Mouse (Mus musculus): ENCODE measurements at regions not wholly inside any gene's neighbourhood (a gene's known extent, or its start where the extent isn't known, plus 50 kb on each side); places are given as distances from the start of the nearest gene placed in this dataset.

- H3K27ac ChIP-seq (ENCODE audit: low read depth) = peak overlapping the region; percentile 36; the same call in 1 of the 2 replicates
- H3K36me3 ChIP-seq (ENCODE audit: insufficient read depth) = no peaks in the 10 kb centered on the region
- no peak overlapping the region for H3K9ac ChIP-seq
- no peak overlapping the region for H3K4me3 ChIP-seq (ENCODE audit: low read depth, low read length)
- no peak for ATAC-seq (ENCODE audit: insufficient read depth)
- no peaks in the 10 kb centered on the region for H3K9me3 ChIP-seq (ENCODE audit: low read depth, low read length)
- 29% methylated on average over 3 of the region's 3 CpGs for WGBS
- 0 out of 2 replicates have a peak overlapping the region, but pooled peaks have one; percentile 10 for H3K4me2 ChIP-seq
- peaks cover 21% of the 10 kb centered on the region for H3K4me1 ChIP-seq (ENCODE audit: insufficient read depth)
- DNase-seq = peak; percentile 13
- no peaks in the 10 kb centered on the region for H3K27me3 ChIP-seq (ENCODE audit: insufficient read depth, low read length)
- no peak for TF ChIP-seq CTCF (IDR thresholded peaks at IDR 0.05; ENCODE audit: low read depth)
Measured at GRCm38 (mm10) chr13:90723533-90723898, 181.6 kb downstream of the Atp6ap1l start.

GRCm38 (mm10) chr13:90722599-90723532 is 182.3 kb downstream of the Atp6ap1l start:
- Histone ChIP-seq H3K9me3 (ENCODE audit: low read depth, low read length) (no peaks in the 10 kb centered on the region), H3K4me3 (ENCODE audit: low read depth, low read length) (no peak overlapping the region), H3K27ac (ENCODE audit: low read depth) (peak overlapping the region; percentile 46; the same call in 1 of the 2 replicates), H3K27me3 (ENCODE audit: insufficient read depth, low read length) (no peaks in the 10 kb centered on the region), H3K9ac (no peak overlapping the region), H3K4me2 (no peak overlapping the region), H3K36me3 (ENCODE audit: insufficient read depth) (no peaks in the 10 kb centered on the region), H3K4me1 (ENCODE audit: insufficient read depth) (peaks cover 21% of the 10 kb centered on the region)
- peak; percentile 83 for ATAC-seq (ENCODE audit: insufficient read depth)
- DNase-seq = peak; percentile 84
- WGBS = 43% methylated on average over 8 of the region's 8 CpGs
- no peak for TF ChIP-seq CTCF (IDR thresholded peaks at IDR 0.05; ENCODE audit: low read depth)

- no peaks in the 10 kb centered on the region for H3K9me3 ChIP-seq (ENCODE audit: low read depth, low read length)
- no peak for ATAC-seq (ENCODE audit: insufficient read depth)
- DNase-seq = no peak
- no peaks in the 10 kb centered on the region for H3K27me3 ChIP-seq (ENCODE audit: insufficient read depth, low read length)
- H3K4me2 ChIP-seq = no peak overlapping the region
- no peak overlapping the region for H3K4me3 ChIP-seq (ENCODE audit: low read depth, low read length)
- no peaks in the 10 kb centered on the region for H3K36me3 ChIP-seq (ENCODE audit: insufficient read depth)
- H3K4me1 ChIP-seq (ENCODE audit: insufficient read depth) = no peaks in the 10 kb centered on the region
- 72% methylated on average over 2 of the region's 2 CpGs for WGBS
- no peak for TF ChIP-seq CTCF (IDR thresholded peaks at IDR 0.05; ENCODE audit: low read depth)
- H3K27ac ChIP-seq (ENCODE audit: low read depth) = no peak overlapping the region
- no peak overlapping the region for H3K9ac ChIP-seq
Measured at GRCm38 (mm10) chr13:90684324-90684723, 220.8 kb downstream of the Atp6ap1l start.

GRCm38 (mm10) chr13:90679162-90680010 is 225.8 kb downstream of the Atp6ap1l start:
- Histone ChIP-seq H3K9me3 (ENCODE audit: low read depth, low read length) (no peaks in the 10 kb centered on the region), H3K4me1 (ENCODE audit: insufficient read depth) (no peaks in the 10 kb centered on the region), H3K4me3 (ENCODE audit: low read depth, low read length) (no peak overlapping the region), H3K27ac (ENCODE audit: low read depth) (no peak overlapping the region), H3K9ac (no peak overlapping the region), H3K4me2 (no peak overlapping the region), H3K36me3 (ENCODE audit: insufficient read depth) (no peaks in the 10 kb centered on the region), H3K27me3 (ENCODE audit: insufficient read depth, low read length) (no peaks in the 10 kb centered on the region)
- DNase-seq = no peak
- TF ChIP-seq CTCF (IDR thresholded peaks at IDR 0.05; ENCODE audit: low read depth) = no peak
- 46% methylated on average over 8 of the region's 8 CpGs for WGBS
- ATAC-seq (ENCODE audit: insufficient read depth) = no peak

- TF ChIP-seq CTCF (IDR thresholded peaks at IDR 0.05; ENCODE audit: low read depth) = no peak
- no peak overlapping the region for H3K4me3 ChIP-seq (ENCODE audit: low read depth, low read length)
- no peaks in the 10 kb centered on the region for H3K4me1 ChIP-seq (ENCODE audit: insufficient read depth)
- H3K4me2 ChIP-seq = no peak overlapping the region
- ATAC-seq (ENCODE audit: insufficient read depth) (no peak), DNase-seq (peak; percentile 15)
- no peaks in the 10 kb centered on the region for H3K36me3 ChIP-seq (ENCODE audit: insufficient read depth)
- H3K9me3 ChIP-seq (ENCODE audit: low read depth, low read length) = no peaks in the 10 kb centered on the region
- H3K27me3 ChIP-seq (ENCODE audit: insufficient read depth, low read length) = no peaks in the 10 kb centered on the region
- H3K9ac ChIP-seq = no peak overlapping the region
- 48% methylated on average over 3 of the region's 3 CpGs for WGBS
- no peak overlapping the region for H3K27ac ChIP-seq (ENCODE audit: low read depth)
Measured at GRCm38 (mm10) chr13:90673823-90674222, 231.3 kb downstream of the Atp6ap1l start.

- Histone ChIP-seq H3K27me3 (ENCODE audit: insufficient read depth, low read length) (no peaks in the 10 kb centered on the region), H3K36me3 (ENCODE audit: insufficient read depth) (no peaks in the 10 kb centered on the region), H3K4me1 (ENCODE audit: insufficient read depth) (no peaks in the 10 kb centered on the region), H3K4me3 (ENCODE audit: low read depth, low read length) (no peak overlapping the region), H3K9ac (no peak overlapping the region), H3K27ac (ENCODE audit: low read depth) (no peak overlapping the region), H3K4me2 (no peak overlapping the region), H3K9me3 (ENCODE audit: low read depth, low read length) (no peaks in the 10 kb centered on the region)
- 64% methylated on average over 1 of the region's 1 CpGs for WGBS
- ATAC-seq (ENCODE audit: insufficient read depth) = no peak
- DNase-seq = no peak
- no peak for TF ChIP-seq CTCF (IDR thresholded peaks at IDR 0.05; ENCODE audit: low read depth)
Measured at GRCm38 (mm10) chr13:90673079-90673478, 232.1 kb downstream of the Atp6ap1l start.
